Mouse (Mus musculus) midbrain, postnatal 0 days (tissue): ENCODE results near the gene Hexb. TPM values are rescaled to one million over a fixed set of nuclear protein-coding genes. Genes with fewer than 3 reads are reported as not detected.

Experiments used
- ATAC-seq: fragments of 200-750 bp; cut with Nextera tagmentation; 2 replicates; pipeline ENCODE4 v1.8.0; 2017; ENCODE audit warnings: moderate number of reproducible peaks, mild to moderate bottlenecking, moderate TSS enrichment, moderate library complexity; ENCODE audit not compliant: low FRiP score
- DNase-seq: peaks from one replicate; pipeline ENCODE4 v3.0.0-alpha.2; 2015; ENCODE audit warnings: low spot score
- H3K27ac ChIP-seq: fragments of 300-500 bp; sonication (generic); 2 replicates; pipeline ENCODE4 v1.5.1; 2014; ENCODE audit warnings: low read depth, mild to moderate bottlenecking, low read length, mixed read lengths
- H3K27me3 ChIP-seq: fragments of 300-500 bp; sonication (generic); 2 replicates; pipeline ENCODE4 v1.6.1; 2014; ENCODE audit warnings: low read length, control low read depth, mixed read lengths; ENCODE audit not compliant: insufficient read depth
- H3K36me3 ChIP-seq: fragments of 300-500 bp; sonication (generic); 2 replicates; pipeline ENCODE4 v1.6.1; 2014; ENCODE audit warnings: low read length, control low read depth, mixed read lengths; ENCODE audit not compliant: insufficient read depth
- H3K4me1 ChIP-seq: fragments of 300-500 bp; sonication (generic); 2 replicates; pipeline ENCODE4 v1.6.1; 2014; ENCODE audit warnings: mild to moderate bottlenecking, control low read depth, antibody characterized with exemption, low read length, mixed read lengths; ENCODE audit not compliant: insufficient read depth
- H3K4me2 ChIP-seq: fragments of 300-500 bp; sonication (generic); 2 replicates; pipeline ENCODE4 v1.6.1; 2014; ENCODE audit warnings: low read depth, mild to moderate bottlenecking, low read length, mixed read lengths; ENCODE audit not compliant: poor library complexity, severe bottlenecking
- H3K4me3 ChIP-seq: fragments of 300-500 bp; sonication (generic); 2 replicates; pipeline ENCODE4 v1.5.1; 2014; ENCODE audit warnings: low read depth, mild to moderate bottlenecking, low read length, moderate library complexity
- H3K9ac ChIP-seq: fragments of 300-500 bp; sonication (generic); replicated peaks from 2 replicates; pipeline ENCODE4 v1.6.1; 2014; ENCODE audit warnings: mild to moderate bottlenecking, low read length, moderate library complexity, mixed read lengths; ENCODE audit not compliant: poor library complexity, severe bottlenecking
- H3K9me3 ChIP-seq: fragments of 300-500 bp; sonication (generic); 2 replicates; pipeline ENCODE4 v1.6.1; 2016; ENCODE audit warnings: low read length, control low read depth
- CTCF ChIP-seq: IDR thresholded peaks from 2 replicates; pipeline ENCODE4 v1.5.1; 2016; ENCODE audit warnings: antibody characterized with exemption, mild to moderate bottlenecking
- WGBS: fragments of 180-500 bp; shearing (Covaris S2); extraction: QIAGEN DNeasy Blood & Tissue Kit; methylation state at CpG from one replicate; pipeline ENCODE4 v1.1.7; 2014; 5-methylcytosine and 5-hydroxymethylcytosine counted together
- polyA plus RNA-seq: library from polyadenylated mRNA; unstranded; fragments of >200 nt; fragmentation: Nextera tagmentation; extraction: Ambion mirVana; gene quantifications from 2 replicates; pipeline ENCODE4 v1.2.1, GENCODE M21; 2015
- total RNA-seq: library from RNA; depleted of rRNA; stranded (reverse); fragments of >200 nt; gene quantifications from 2 replicates; pipeline ENCODE4 v1.2.3, GENCODE M21; 2014

Hexb gene
- total and polyA plus RNA-seq, 2 experiments from 2014 or later = 57.7 to 70.5 TPM

DNA sequence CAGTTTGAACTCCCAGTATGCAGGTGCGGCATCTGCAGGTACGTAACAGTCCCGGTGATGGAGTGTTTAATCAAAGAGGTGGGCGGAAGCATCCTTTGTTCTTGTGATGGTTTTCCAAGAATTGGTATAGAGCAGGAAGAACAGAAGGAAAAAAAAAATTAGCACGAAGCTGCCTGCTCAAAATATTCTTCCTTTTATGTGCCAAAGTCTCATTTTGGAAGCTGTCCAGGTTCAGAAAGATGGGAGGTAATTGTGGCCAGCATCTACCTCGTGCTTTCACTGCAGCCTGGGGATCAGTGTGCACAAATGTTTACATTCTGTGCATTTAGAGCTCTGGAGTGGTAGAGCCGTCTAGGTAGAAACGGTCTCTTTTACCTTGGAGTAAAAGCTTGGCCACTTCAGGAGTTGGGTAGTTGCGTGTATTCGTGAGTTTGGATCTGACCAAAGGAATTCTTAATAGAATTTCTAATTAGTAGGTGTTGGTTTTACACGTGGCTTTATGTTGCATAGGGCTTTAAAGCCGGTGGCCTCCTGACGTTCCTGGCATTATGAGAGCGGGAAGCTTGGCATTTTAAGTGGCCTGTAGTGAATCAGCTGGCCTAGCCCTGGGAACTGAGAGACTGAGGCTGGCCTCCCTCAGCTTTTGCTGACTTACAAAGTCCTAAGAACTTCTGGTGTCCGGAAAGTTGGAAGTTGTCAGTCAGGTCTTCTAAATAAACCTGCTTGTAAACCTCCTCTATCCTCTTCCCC is 46.0 kb upstream of the Hexb start:
- DNase-seq = no peak
- Histone ChIP-seq H3K9me3 (no peaks in the 10 kb centered on the region), H3K27me3 (no peaks in the 10 kb centered on the region), H3K36me3 (peaks cover 21% of the 10 kb centered on the region), H3K27ac (peak overlapping the region; percentile 89), H3K4me2 (peak overlapping the region; percentile 72), H3K4me1 (peaks cover 27% of the 10 kb centered on the region), H3K9ac (peak overlapping the region; percentile 68), H3K4me3 (peak overlapping the region; percentile 63)
- no peak for TF ChIP-seq CTCF
- 21% methylated on average over 15 of the region's 15 CpGs for WGBS
- no peak for ATAC-seq

DNA sequence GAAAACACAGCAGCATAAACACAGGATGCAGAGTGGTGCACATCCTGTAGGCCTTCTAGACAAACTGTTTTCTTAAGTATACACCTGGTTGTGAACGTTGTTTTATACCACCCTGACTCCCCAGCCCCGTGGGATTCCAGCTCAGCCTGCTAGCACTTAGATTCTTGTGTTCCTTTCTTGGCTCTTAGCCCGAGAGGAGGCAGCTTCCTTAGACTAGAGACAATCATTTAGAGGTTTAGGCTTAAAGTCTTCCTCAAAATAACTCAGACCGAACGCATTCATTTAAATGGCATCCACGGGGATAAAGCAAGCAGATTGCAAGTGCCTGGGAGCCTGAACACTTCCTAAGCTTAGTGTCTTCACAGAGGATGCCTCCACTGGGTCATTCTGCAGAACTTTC is 44.6 kb upstream of the Hexb start:
- peak overlapping the region; percentile 89 for H3K27ac ChIP-seq
- no peak for ATAC-seq
- no peaks in the 10 kb centered on the region for H3K9me3 ChIP-seq
- peak overlapping the region; percentile 68 for H3K9ac ChIP-seq
- peaks cover 17% of the 10 kb centered on the region for H3K4me1 ChIP-seq
- no peaks in the 10 kb centered on the region for H3K27me3 ChIP-seq
- H3K4me3 ChIP-seq = peak overlapping the region; percentile 63
- DNase-seq = no peak
- no peak for TF ChIP-seq CTCF
- peaks cover 15% of the 10 kb centered on the region for H3K36me3 ChIP-seq
- H3K4me2 ChIP-seq = peak overlapping the region; percentile 72
- 3% methylated on average over 6 of the region's 6 CpGs for WGBS

DNA sequence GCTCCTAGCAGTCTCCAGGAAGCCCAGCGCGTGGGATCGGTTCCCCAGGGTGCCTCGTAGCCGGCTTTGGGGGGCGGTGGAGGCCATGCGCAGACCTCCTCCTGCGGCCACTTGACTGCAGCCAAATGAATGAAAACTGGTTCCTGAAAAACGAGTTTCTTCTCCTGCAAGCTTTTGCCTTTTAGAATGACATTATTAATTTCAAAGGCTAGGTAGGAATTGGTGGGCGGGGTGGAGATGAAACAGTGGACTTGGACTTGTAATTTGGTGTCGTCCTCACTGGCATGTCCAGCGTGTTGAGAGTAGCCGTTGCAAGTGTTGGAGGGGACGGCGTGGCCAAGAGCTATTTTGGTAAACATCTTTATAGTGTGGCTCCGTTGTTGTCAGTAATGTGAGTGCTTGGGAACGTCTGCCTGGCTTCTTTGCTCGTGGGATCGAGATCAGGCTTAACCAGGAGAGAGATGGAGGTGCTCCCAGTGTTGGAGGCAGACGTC is 43.7 kb upstream of the Hexb start:
- TF ChIP-seq CTCF = no peak
- Histone ChIP-seq H3K27me3 (no peaks in the 10 kb centered on the region), H3K27ac (peak overlapping the region; percentile 89), H3K4me1 (peaks cover 16% of the 10 kb centered on the region), H3K9ac (peak overlapping the region; percentile 68), H3K36me3 (peaks cover 15% of the 10 kb centered on the region), H3K9me3 (no peaks in the 10 kb centered on the region), H3K4me2 (peak overlapping the region; percentile 72), H3K4me3 (peak overlapping the region; percentile 63)
- DNase-seq (no peak), ATAC-seq (no peak)
- WGBS = under 1% methylated on average over 20 of the region's 20 CpGs

DNA sequence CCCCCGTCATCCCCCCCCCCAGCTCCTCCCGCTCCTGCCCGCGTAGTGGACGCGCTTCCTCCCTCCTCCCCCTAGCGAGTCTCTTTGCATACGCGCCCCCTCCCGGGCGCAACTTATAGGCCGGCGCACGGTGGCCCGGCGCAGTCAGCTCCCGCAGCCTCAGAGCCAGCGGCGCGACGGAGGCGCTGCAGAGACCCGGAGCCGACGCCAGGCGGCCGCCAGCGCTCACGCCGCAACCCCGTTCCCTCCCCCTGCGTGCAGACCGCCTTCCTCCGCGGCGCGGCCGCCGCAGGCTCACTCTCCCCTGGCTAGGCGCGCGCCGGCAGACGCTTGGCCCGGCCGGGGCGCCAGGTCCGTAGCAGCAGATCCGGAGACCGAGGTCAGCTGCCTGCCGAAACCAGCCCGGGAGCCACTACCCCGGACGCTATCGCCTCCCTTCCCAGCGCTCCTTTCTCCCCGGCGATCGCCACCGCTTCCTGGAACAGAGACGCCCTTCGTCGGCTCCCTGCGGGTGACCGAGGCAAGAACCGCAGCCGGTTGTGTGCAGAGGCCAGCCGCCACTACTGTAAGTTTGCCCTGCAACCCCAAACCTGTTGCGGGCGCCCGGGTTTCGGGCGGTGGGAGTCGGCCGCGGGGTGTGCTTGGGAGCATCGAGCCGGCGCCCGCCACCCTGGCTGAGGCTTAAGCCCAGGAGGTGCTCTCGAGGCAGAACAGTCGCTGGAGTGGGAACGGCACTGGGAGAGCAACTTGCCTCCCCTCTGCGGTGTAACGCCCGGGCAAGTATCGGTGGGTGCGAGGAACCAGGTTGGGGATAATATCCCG is 43.0 kb upstream of the Hexb start, which contains the start of gene Enc1:
Gene Enc1 (plus strand): TSS at position 141 of the 822 bp plus-strand sequence.
- Histone ChIP-seq H3K4me3 (peak within 1 kb of the TSS; percentile 63), H3K9me3 (no peaks in the 10 kb centered on the region), H3K36me3 (peaks cover 10% of the 10 kb centered on the region), H3K4me1 (peaks cover 16% of the 10 kb centered on the region), H3K27me3 (no peaks in the 10 kb centered on the region), H3K27ac (peak within 1 kb of the TSS; percentile 89), H3K9ac (peak within 1 kb of the TSS; percentile 68), H3K4me2 (peak within 1 kb of the TSS; percentile 72)
- under 1% methylated on average over 80 of the region's 89 CpGs for WGBS
- ATAC-seq (peak; percentile 89), DNase-seq (peak; percentile 95)
- peak; percentile 72 for TF ChIP-seq CTCF

DNA sequence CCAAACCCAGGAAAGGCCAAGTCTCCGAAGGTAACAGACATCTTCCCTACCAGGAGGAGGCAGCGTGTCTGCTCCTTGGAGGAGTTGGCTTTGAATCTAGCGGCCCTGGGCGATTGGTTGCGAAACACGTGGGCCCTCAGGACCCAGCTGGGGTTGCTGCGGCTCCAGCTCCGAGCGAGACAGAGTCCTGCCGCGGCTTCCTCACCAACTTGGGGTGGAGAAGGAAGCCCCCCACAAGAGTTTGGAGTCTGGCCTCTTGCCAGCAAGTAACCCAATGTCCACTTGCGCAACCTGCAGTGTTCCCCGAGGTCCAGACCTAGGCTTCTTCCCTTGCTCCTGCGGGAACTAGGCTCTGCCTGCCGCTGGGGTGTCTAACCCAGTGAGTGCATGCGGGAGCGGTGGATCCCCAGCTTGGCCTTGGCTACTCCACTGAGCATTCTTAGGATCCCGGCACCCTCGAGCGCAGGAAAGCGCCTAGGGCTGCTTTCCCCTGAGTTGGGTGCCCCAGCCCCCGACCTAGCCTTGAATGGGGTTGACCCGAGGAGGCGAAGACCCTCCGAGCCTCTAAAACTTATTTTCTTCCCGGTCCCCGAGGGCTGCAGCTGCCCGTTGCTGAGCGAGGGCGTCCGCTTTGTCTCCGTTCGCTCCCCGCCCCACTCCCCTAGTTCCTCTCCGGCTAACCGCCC is 42.3 kb upstream of the Hexb start:
- Histone ChIP-seq H3K9me3 (no peaks in the 10 kb centered on the region), H3K4me3 (peak overlapping the region; percentile 63), H3K27ac (peak overlapping the region; percentile 89), H3K9ac (peak overlapping the region; percentile 68), H3K27me3 (no peaks in the 10 kb centered on the region), H3K36me3 (peaks cover 4% of the 10 kb centered on the region; the same call in 1 of the 2 replicates), H3K4me2 (peak overlapping the region; percentile 72), H3K4me1 (peaks cover 16% of the 10 kb centered on the region)
- TF ChIP-seq CTCF = peak; percentile 68
- under 1% methylated on average over 35 of the region's 36 CpGs for WGBS
- DNase-seq (peak; percentile 88), ATAC-seq (peak; percentile 75)
